Mouse (Mus musculus) bone marrow macrophage, adult 2 months (primary cell): ENCODE results near the gene Cldn34b2.

Experiments
- CTCF ChIP-seq: IDR thresholded peaks from 2 replicates; pipeline ENCODE4 v1.5.1; 2012; ENCODE audit warnings: low read depth, mild to moderate bottlenecking, low read length, moderate library complexity
- POLR2A ChIP-seq: IDR thresholded peaks from 2 replicates; pipeline ENCODE4 v1.6.1; 2012; ENCODE audit warnings: mild to moderate bottlenecking, low read depth, low read length, borderline replicate concordance

- TF ChIP-seq CTCF (no peak), POLR2A (no peak)
Observed at GRCm38 (mm10) chrX:155177640-155178039, 49.4 kb upstream of the Cldn34b2 start.
